Mouse (Mus musculus) spleen, adult 2 months (tissue): ENCODE results near the gene Polr2i.
"Not testable (repeated sequence)": the region's sequence is repeated elsewhere in the genome, so short reads cannot be mapped to it uniquely, and the experiment has no call there.

ENCODE experiments used
- CTCF ChIP-seq: fragments of 200-500 bp; IDR thresholded peaks from 2 replicates; pipeline ENCODE4 v1.5.1; 2011; ENCODE audit warnings: mild to moderate bottlenecking, inconsistent platforms; ENCODE audit not compliant: insufficient read depth, insufficient read length, insufficient replicate concordance; ENCODE audit errors: extremely low read depth
- POLR2A ChIP-seq: fragments of 200-500 bp; IDR thresholded peaks from 2 replicates; pipeline ENCODE4 v1.6.1; 2011; ENCODE audit warnings: low read depth, low read length, inconsistent platforms

DNA sequence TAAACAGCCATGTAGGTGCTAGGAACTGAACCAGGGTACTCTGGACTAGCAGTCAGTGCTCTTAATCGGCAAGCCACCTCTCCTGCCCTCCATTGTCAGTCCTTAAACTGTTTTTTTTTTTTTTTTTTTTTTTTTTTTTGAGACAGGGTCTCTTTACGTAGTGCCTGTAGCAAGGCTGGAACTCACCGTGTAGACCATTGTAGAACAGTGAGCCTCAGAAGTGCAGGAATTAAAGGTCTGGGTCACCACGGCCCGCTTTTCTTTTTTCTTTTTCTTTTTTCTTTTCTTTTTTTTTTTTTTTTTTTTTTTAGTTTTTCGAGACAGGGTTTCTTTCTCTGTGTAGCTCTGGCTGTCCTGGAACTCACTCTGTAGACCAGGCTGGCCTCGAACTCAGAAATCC is 48.6 kb upstream of the Polr2i start:
- TF ChIP-seq CTCF, POLR2A: not testable (repeated sequence)
